Mouse (Mus musculus): ENCODE measurements around the gene Vps41. TPM values are rescaled to one million over a fixed set of nuclear protein-coding genes. Genes with fewer than 3 reads are reported as not detected.

The Vps41 gene
- polyA plus RNA-seq, 1 experiment from 2014 or later = 66.3 TPM

DNA sequence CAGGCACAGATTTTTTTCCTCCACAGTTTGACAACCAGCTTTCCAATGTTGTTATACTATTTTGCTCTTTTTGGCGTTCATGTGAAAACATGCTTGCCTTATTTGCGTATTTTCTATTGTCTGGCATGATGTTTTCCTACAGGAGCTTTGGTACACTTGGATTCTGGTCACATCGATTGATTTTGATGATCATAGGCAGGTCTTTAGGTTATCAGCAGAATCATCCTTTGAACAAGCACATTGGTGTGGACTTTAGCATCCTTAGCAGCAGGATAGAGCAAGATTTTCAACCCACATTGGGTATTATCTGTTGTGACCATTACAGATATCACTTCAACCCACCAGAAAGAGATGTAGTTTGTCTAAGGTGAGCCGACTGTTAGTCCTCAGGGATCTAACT is 71.0 kb downstream of the Vps41 start:
- H3K27ac ChIP-seq (ENCODE audit: low read depth) = no peak overlapping the region
- WGBS = 88% methylated on average over 4 of the region's 4 CpGs
- H3K27me3 ChIP-seq (replicated peaks; ENCODE audit: control insufficient read depth, insufficient read depth, low read length) = no peaks in the 10 kb centered on the region
- H3K9me3 ChIP-seq (ENCODE audit: control insufficient read depth, low read length) = no peaks in the 10 kb centered on the region
- ATAC-seq (replicated peaks; ENCODE audit: low FRiP score, low TSS enrichment, low read depth) (no peak), DNase-seq (ENCODE audit: low spot score) (no peak)
- H3K4me1 ChIP-seq (replicated peaks; ENCODE audit: control insufficient read depth, insufficient read depth, low read length) = no peaks in the 10 kb centered on the region
- no peak overlapping the region for H3K4me2 ChIP-seq (ENCODE audit: low read length)
- no peak overlapping the region for H3K4me3 ChIP-seq (ENCODE audit: low read depth, low read length)
- no peak overlapping the region for H3K9ac ChIP-seq (ENCODE audit: low read length)
- no peaks in the 10 kb centered on the region for H3K36me3 ChIP-seq (ENCODE audit: control insufficient read depth, insufficient read depth, low read length)

DNA sequence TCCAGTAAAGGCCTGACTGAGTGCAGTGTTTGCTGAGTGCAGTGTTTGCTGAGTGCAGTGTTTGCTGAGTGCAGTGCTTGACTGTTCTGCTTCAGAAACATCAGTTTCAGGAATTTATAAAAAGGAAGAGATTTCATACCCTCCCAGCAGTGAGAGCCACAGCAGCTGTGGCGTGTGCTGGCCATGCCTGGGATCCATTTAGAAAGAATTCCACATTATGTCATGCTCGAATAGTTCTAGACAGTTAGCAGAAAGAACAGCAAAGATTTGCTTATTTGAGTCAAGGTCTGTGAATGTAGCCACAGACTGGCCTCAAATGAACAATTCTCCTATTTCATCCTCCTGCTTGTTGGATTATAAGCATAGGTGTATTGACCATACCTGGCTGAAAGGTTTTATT is 71.6 kb downstream of the Vps41 start:
- DNase-seq (ENCODE audit: low spot score) = no peak
- 40% methylated on average over 2 of the region's 2 CpGs for WGBS
- no peaks in the 10 kb centered on the region for H3K9me3 ChIP-seq (ENCODE audit: control insufficient read depth, low read length)

DNA sequence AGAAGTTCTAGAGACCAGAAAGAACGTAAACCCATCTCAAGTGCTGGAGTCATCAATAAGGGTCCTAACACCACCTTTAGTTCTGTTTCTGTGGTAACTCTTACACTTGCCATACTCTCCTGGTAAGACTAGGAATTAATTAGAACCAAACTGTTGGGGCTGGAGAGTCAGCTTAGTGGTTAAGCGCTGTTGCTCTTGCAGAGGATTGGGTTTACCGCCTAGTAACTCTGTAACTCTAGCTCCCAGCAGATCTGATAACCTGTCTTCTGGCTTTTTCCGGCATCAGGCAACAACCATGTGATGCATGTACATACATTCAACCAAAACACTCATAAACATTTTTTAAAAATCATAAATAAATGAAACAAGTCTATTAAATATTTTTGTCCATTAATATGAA is 72.6 kb downstream of the Vps41 start:
- H3K27me3 ChIP-seq (replicated peaks; ENCODE audit: control insufficient read depth, insufficient read depth, low read length) = no peaks in the 10 kb centered on the region
- H3K4me3 ChIP-seq (ENCODE audit: low read depth, low read length) = no peak overlapping the region
- no peak overlapping the region for H3K9ac ChIP-seq (ENCODE audit: low read length)
- H3K4me2 ChIP-seq (ENCODE audit: low read length) = no peak overlapping the region
- DNase-seq (ENCODE audit: low spot score) (no peak), ATAC-seq (replicated peaks; ENCODE audit: low FRiP score, low TSS enrichment, low read depth) (no peak)
- H3K27ac ChIP-seq (ENCODE audit: low read depth) = no peak overlapping the region
- 95% methylated on average over 4 of the region's 4 CpGs for WGBS
- no peaks in the 10 kb centered on the region for H3K36me3 ChIP-seq (ENCODE audit: control insufficient read depth, insufficient read depth, low read length)
- no peaks in the 10 kb centered on the region for H3K4me1 ChIP-seq (replicated peaks; ENCODE audit: control insufficient read depth, insufficient read depth, low read length)
- H3K9me3 ChIP-seq (ENCODE audit: control insufficient read depth, low read length) = no peaks in the 10 kb centered on the region

More for the DNA sequence above, 71.6 kb downstream of the Vps41 start:
- Histone ChIP-seq H3K4me2 (ENCODE audit: low read length) (no peak overlapping the region), H3K36me3 (ENCODE audit: control insufficient read depth, insufficient read depth, low read length) (no peaks in the 10 kb centered on the region), H3K27ac (ENCODE audit: low read depth) (no peak overlapping the region), H3K4me1 (replicated peaks; ENCODE audit: control insufficient read depth, insufficient read depth, low read length) (no peaks in the 10 kb centered on the region), H3K4me3 (ENCODE audit: low read depth, low read length) (no peak overlapping the region), H3K9ac (ENCODE audit: low read length) (no peak overlapping the region), H3K27me3 (replicated peaks; ENCODE audit: control insufficient read depth, insufficient read depth, low read length) (no peaks in the 10 kb centered on the region)
- ATAC-seq (replicated peaks; ENCODE audit: low FRiP score, low TSS enrichment, low read depth) = no peak

DNA sequence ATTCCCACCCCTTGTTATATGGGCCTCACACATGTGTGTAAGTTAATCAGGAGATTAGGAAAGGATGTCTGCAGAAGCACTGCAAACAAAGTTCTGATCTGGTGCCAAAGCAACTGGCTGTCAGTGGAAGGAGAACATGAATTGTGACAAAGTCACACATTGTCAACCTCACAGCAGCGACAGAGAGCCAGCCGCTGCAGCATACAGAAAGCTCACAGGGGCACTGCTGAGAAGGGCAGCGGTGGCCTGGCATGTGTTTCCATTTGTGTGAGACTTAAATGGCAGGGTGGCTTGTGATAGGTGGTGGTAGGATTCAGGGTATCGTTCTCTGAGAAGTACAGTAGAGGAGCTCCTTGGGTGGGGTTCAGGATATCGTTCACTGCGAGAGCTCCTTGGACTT is 73.0 kb downstream of the Vps41 start:
- Histone ChIP-seq H3K4me2 (ENCODE audit: low read length) (no peak overlapping the region), H3K36me3 (ENCODE audit: control insufficient read depth, insufficient read depth, low read length) (no peaks in the 10 kb centered on the region), H3K9ac (ENCODE audit: low read length) (no peak overlapping the region), H3K4me3 (ENCODE audit: low read depth, low read length) (no peak overlapping the region), H3K4me1 (replicated peaks; ENCODE audit: control insufficient read depth, insufficient read depth, low read length) (no peaks in the 10 kb centered on the region), H3K27ac (ENCODE audit: low read depth) (no peak overlapping the region), H3K27me3 (replicated peaks; ENCODE audit: control insufficient read depth, insufficient read depth, low read length) (no peaks in the 10 kb centered on the region), H3K9me3 (ENCODE audit: control insufficient read depth, low read length) (no peaks in the 10 kb centered on the region)
- DNase-seq (ENCODE audit: low spot score) (no peak), ATAC-seq (replicated peaks; ENCODE audit: low FRiP score, low TSS enrichment, low read depth) (no peak)
- 84% methylated on average over 6 of the region's 6 CpGs for WGBS

DNA sequence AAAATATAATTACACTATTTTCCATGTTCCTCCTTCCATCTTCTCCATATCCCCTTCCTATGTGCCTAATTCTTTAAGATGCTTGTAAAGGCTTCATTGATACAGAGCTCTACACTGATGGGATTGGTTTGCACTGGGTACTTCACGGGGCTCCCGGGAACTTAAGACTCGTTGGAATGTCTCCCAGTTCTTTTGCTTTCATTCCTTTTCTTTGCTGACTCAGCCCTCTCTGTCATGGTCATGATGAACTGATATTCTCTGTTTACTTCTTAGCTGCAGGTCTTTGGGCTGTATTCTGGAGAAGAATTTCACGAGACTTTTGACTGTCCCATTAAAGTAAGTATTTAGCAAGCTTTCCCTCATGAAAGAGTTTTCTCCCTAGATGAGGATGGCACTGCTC is 74.2 kb downstream of the Vps41 start:
- no peak overlapping the region for H3K9ac ChIP-seq (ENCODE audit: low read length)
- no peak overlapping the region for H3K4me3 ChIP-seq (ENCODE audit: low read depth, low read length)
- DNase-seq (ENCODE audit: low spot score) = no peak
- H3K27me3 ChIP-seq (replicated peaks; ENCODE audit: control insufficient read depth, insufficient read depth, low read length) = no peaks in the 10 kb centered on the region
- no peak for ATAC-seq (replicated peaks; ENCODE audit: low FRiP score, low TSS enrichment, low read depth)
- H3K27ac ChIP-seq (ENCODE audit: low read depth) = no peak overlapping the region
- H3K4me2 ChIP-seq (ENCODE audit: low read length) = no peak overlapping the region
- H3K36me3 ChIP-seq (ENCODE audit: control insufficient read depth, insufficient read depth, low read length) = no peaks in the 10 kb centered on the region
- 43% methylated on average over 4 of the region's 4 CpGs for WGBS
- no peaks in the 10 kb centered on the region for H3K4me1 ChIP-seq (replicated peaks; ENCODE audit: control insufficient read depth, insufficient read depth, low read length)
- no peaks in the 10 kb centered on the region for H3K9me3 ChIP-seq (ENCODE audit: control insufficient read depth, low read length)

DNA sequence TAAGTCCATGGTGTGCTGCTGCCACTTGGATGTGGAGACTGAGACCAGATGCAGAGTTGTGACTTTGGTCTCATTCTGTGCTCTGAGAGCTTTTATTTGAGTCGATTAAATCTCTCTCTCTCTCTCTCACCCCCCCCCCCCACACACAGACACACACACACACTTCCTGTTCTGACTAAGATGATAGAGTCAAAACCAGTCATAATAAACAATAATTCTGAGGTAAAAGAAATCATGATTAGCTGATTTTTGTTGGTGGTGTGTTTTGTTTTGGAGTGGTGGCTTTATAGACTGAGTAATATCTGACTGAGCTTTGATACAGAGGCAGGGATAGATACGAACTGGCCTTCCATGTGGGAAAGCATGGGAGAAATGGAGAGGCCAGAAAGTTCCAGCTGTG is 74.6 kb downstream of the Vps41 start:
- WGBS = 82% methylated on average over 2 of the region's 2 CpGs

DNA sequence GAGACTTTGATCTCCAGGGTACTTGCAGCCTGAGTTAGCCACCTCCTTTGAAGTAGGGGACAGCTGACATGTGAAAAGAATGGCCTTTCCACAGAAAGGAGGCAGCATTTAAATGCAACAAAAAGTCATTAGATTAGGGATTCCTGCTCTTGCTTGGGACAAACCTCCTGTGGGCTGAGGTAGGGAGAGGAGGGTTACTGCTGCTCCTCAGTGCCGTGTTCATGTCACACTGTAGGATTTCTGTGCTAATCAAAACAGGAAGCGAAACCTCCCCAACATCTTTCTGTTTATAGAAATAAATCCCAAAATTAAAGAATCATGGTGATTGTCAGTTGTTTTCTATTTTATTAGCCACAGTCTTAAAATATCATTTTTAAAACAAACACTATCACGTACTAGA is 77.4 kb downstream of the Vps41 start:
- Histone ChIP-seq H3K4me3 (ENCODE audit: low read depth, low read length) (no peak overlapping the region), H3K9me3 (ENCODE audit: control insufficient read depth, low read length) (no peaks in the 10 kb centered on the region), H3K4me2 (ENCODE audit: low read length) (no peak overlapping the region), H3K4me1 (replicated peaks; ENCODE audit: control insufficient read depth, insufficient read depth, low read length) (no peaks in the 10 kb centered on the region), H3K27ac (ENCODE audit: low read depth) (no peak overlapping the region), H3K9ac (ENCODE audit: low read length) (no peak overlapping the region), H3K27me3 (replicated peaks; ENCODE audit: control insufficient read depth, insufficient read depth, low read length) (no peaks in the 10 kb centered on the region), H3K36me3 (ENCODE audit: control insufficient read depth, insufficient read depth, low read length) (no peaks in the 10 kb centered on the region)
- ATAC-seq (replicated peaks; ENCODE audit: low FRiP score, low TSS enrichment, low read depth) = no peak
- no peak for DNase-seq (ENCODE audit: low spot score)
- 69% methylated on average over 3 of the region's 3 CpGs for WGBS

More for the DNA sequence above, 74.6 kb downstream of the Vps41 start:
- Histone ChIP-seq H3K36me3 (ENCODE audit: control insufficient read depth, insufficient read depth, low read length) (no peaks in the 10 kb centered on the region), H3K27ac (ENCODE audit: low read depth) (no peak overlapping the region), H3K4me1 (replicated peaks; ENCODE audit: control insufficient read depth, insufficient read depth, low read length) (no peaks in the 10 kb centered on the region), H3K4me2 (ENCODE audit: low read length) (no peak overlapping the region), H3K4me3 (ENCODE audit: low read depth, low read length) (no peak overlapping the region), H3K27me3 (replicated peaks; ENCODE audit: control insufficient read depth, insufficient read depth, low read length) (no peaks in the 10 kb centered on the region), H3K9me3 (ENCODE audit: control insufficient read depth, low read length) (no peaks in the 10 kb centered on the region), H3K9ac (ENCODE audit: low read length) (no peak overlapping the region)
- DNase-seq (ENCODE audit: low spot score) (no peak), ATAC-seq (replicated peaks; ENCODE audit: low FRiP score, low TSS enrichment, low read depth) (no peak)

DNA sequence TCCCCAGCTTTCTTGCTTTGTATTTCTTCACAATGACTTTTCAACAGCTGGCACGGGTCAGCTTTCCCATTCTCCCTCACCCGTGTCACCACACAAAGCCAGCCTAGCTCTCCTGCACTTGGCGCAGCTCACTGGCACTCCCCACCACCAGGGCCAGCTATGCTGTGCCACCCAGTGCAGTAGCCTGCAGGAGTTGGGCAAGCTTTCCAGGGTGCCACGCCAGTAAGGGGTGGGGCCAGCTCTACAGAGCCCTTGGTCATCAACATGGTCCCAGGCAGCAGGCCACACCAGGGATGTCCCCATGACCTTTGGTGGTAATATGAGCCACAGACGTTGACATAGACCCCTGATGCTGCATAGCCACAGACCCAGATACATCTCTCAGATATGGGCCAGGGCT is 80.5 kb downstream of the Vps41 start:
- no peak overlapping the region for H3K4me3 ChIP-seq (ENCODE audit: low read depth, low read length)
- no peaks in the 10 kb centered on the region for H3K27me3 ChIP-seq (replicated peaks; ENCODE audit: control insufficient read depth, insufficient read depth, low read length)
- H3K27ac ChIP-seq (ENCODE audit: low read depth) = no peak overlapping the region
- H3K36me3 ChIP-seq (ENCODE audit: control insufficient read depth, insufficient read depth, low read length) = no peaks in the 10 kb centered on the region
- H3K4me2 ChIP-seq (ENCODE audit: low read length) = no peak overlapping the region
- no peak overlapping the region for H3K9ac ChIP-seq (ENCODE audit: low read length)
- DNase-seq (ENCODE audit: low spot score) (no peak), ATAC-seq (replicated peaks; ENCODE audit: low FRiP score, low TSS enrichment, low read depth) (no peak)
- H3K4me1 ChIP-seq (replicated peaks; ENCODE audit: control insufficient read depth, insufficient read depth, low read length) = no peaks in the 10 kb centered on the region
- H3K9me3 ChIP-seq (ENCODE audit: control insufficient read depth, low read length) = no peaks in the 10 kb centered on the region
- WGBS = 82% methylated on average over 5 of the region's 5 CpGs

DNA sequence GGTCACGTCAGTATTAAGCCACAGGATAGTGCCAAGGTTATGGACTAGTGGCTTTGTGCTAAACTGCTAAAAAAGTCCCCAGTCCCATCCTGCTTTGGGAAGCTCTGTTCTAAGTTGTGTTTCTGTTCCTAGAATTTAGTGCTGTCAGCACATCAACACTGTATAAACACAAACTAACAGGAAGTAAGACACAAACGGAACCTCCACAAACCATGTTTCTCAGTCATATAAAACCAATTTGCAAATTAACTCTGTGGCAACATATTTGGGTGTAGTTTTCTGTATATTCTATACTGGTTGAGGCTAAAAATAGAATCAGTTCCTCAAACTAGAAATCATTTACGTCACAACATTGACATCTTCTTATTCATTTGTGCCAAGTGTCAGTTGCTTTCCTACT is 83.3 kb downstream of the Vps41 start:
- 79% methylated on average over 3 of the region's 3 CpGs for WGBS
- no peak overlapping the region for H3K4me2 ChIP-seq (ENCODE audit: low read length)

More for the DNA sequence above, 83.3 kb downstream of the Vps41 start:
- H3K9me3 ChIP-seq (ENCODE audit: control insufficient read depth, low read length) = no peaks in the 10 kb centered on the region
- DNase-seq (ENCODE audit: low spot score) (no peak), ATAC-seq (replicated peaks; ENCODE audit: low FRiP score, low TSS enrichment, low read depth) (no peak)
- H3K9ac ChIP-seq (ENCODE audit: low read length) = no peak overlapping the region
- no peak overlapping the region for H3K27ac ChIP-seq (ENCODE audit: low read depth)
- no peaks in the 10 kb centered on the region for H3K4me1 ChIP-seq (replicated peaks; ENCODE audit: control insufficient read depth, insufficient read depth, low read length)
- H3K36me3 ChIP-seq (ENCODE audit: control insufficient read depth, insufficient read depth, low read length) = no peaks in the 10 kb centered on the region
- no peak overlapping the region for H3K4me3 ChIP-seq (ENCODE audit: low read depth, low read length)
- no peaks in the 10 kb centered on the region for H3K27me3 ChIP-seq (replicated peaks; ENCODE audit: control insufficient read depth, insufficient read depth, low read length)
